Mouse (Mus musculus) cortical plate, adult 2 months (tissue): Measurements from ENCODE around the gene Pax5.

Source experiments
- CTCF ChIP-seq: fragments of 200-500 bp; IDR thresholded peaks from 2 replicates; pipeline ENCODE4 v1.5.1; 2011; ENCODE audit warnings: mild to moderate bottlenecking, control low read depth, low read length; ENCODE audit not compliant: insufficient read depth; ENCODE audit errors: extremely low read depth
- POLR2A ChIP-seq: fragments of 200-500 bp; IDR thresholded peaks from 2 replicates; pipeline ENCODE4 v1.6.1; 2011; ENCODE audit warnings: mild to moderate bottlenecking, low read length, control low read depth; ENCODE audit not compliant: insufficient read depth; ENCODE audit errors: extremely low read depth

- TF ChIP-seq CTCF (peak; percentile 25; the same call in 1 of the 2 replicates), POLR2A (no peak)
These were observed 40.7 kb downstream of the Pax5 start for GRCm38 (mm10) chr4:44669485-44670181.
